Mouse (Mus musculus): ENCODE measurements around the gene Ewsr1.

DNA sequence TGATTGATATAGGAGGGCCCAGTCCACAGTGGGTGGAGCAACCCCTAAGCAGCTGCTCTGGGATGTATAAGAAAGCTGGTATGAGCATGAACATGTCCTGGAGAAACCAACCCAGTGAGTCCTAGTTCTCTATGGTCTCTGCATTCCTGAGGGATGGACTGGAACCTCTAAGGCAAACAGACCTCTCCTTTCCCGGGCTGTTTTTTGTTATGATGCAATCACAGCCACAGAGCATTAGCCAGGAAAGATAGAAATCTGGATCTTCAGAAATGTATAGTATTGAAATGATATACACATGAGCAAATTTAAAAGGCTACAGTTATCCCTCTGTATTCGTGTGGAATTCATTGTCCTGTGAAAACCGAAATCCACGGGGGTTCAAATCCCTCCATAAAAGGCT, 26.6 kb upstream of the Ewsr1 start:
- TF ChIP-seq BHLHE40 (IDR thresholded peaks at IDR 0.05; ENCODE audit: low read depth, low read length) (no peak), CTCF (conservative IDR thresholded peaks at IDR 0.05 in 1 of 2, IDR thresholded peaks at IDR 0.05 in 1 of 2; ENCODE audit: low read depth in 2 of 2, low read length in 2 of 2) (no peak), MAZ (IDR thresholded peaks at IDR 0.05; ENCODE audit: low read depth, low read length) (no peak), RAD21 (IDR thresholded peaks at IDR 0.05; ENCODE audit: low read depth, low read length) (no peak), SMC3 (IDR thresholded peaks at IDR 0.05; ENCODE audit: low read depth, low read length) (no peak), POLR2AphosphoS2 (IDR thresholded peaks at IDR 0.05; ENCODE audit: low read depth, low read length) (no peak), UBTF (IDR thresholded peaks at IDR 0.05; ENCODE audit: low read depth, low read length) (no peak), MAFK (IDR thresholded peaks at IDR 0.05; ENCODE audit: insufficient replicate concordance, low read length) (no peak), HCFC1 (IDR thresholded peaks at IDR 0.05; ENCODE audit: low read depth, low read length) (no peak), RCOR1 (conservative IDR thresholded peaks at IDR 0.05; ENCODE audit: low read depth, low read length) (no peak), EP300 (IDR thresholded peaks at IDR 0.05; ENCODE audit: low read length) (no peak)
